Mouse (Mus musculus) B cell, adult 2 months (primary cell): ENCODE data around the gene Dbh.
A peak's percentile ranks its signal among the peaks of the same experiment; 100 is the strongest.

Experiments
- DNase-seq, 2 experiments: peaks; one replicate each; pipeline ENCODE4 v3.0.0; 2022

The Dbh gene

DNA sequence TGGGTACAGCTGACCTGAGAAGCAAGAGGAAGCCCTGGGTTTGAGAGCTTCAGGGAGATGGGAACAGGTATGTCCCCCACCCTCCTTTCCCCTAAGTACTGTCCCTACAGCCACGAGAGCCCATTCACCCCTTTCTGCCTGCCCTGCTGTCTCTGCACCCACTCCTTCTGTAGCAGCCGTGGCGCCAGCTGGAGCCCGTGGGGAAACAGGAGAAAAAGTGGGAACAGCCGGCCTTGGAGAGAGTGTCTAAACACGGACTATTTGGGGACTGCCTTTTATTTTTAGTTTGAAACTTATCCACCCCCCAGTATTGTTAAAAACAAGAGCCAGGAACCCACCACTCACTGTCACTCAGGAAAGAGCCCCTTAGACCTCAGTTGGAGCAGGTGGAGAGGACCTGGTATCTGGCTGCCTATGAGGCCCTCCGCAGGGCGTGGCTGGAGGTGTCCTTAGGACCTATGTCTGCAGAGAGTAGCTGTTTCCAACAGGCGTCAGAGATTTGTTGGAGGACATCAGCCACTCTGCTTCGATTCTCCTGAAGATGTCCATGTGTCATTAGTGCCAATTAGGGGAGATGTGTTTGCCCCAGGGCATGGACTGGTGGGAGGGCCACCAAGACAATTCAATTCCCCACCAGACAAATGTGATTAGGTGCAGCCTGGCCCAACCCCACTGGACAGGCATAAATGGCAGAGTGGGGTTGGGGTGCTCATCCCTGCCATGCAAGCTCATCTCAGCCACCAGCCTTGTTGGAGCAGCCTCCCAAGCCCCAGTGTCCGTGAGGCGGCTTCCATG, at the start of gene Dbh:
Dbh (plus strand) TSS at position 438 of the 795 bp plus-strand sequence.
- DNase-seq = no peak

DNA sequence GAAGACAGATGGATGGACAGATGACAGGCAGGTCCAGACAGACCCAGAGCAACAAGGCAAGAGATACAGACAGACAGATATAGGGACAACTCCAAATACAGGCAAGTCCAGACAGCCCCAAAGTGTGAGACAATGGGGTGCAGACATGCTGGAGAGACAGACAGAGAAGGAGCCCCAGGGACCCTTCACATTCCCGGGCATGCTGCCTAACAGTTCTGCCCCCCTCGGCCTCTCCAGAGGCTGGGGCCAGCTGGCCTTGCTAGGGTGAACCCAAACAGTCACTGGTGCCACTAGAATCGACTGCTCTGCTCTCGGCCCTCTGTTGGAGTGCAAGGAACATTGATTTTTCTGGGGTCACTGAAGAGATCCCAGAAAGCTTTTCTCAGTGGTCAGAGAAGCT, 46.6 kb upstream of the Dbh start:
- DNase-seq = no peak

DNA sequence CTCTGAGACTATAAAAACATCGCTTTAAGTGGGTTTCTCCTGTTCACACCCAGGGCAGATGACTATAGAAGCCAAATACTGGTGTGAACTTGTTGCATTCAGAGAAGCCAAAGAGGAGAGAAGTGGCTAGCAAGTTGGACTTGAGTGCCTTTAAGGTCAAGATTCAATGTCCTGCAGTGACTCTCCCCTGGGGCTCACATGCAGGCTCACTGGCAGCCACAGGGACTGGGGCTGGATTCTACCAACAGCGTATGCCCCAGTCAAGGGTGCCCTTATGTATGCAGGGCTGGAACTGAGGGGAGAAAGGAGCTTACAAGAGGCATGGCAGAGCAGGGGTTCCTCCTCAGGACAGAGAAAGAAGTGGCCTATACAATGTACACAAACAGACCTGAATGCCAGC, 45.3 kb upstream of the Dbh start:
- DNase-seq = no peak

DNA sequence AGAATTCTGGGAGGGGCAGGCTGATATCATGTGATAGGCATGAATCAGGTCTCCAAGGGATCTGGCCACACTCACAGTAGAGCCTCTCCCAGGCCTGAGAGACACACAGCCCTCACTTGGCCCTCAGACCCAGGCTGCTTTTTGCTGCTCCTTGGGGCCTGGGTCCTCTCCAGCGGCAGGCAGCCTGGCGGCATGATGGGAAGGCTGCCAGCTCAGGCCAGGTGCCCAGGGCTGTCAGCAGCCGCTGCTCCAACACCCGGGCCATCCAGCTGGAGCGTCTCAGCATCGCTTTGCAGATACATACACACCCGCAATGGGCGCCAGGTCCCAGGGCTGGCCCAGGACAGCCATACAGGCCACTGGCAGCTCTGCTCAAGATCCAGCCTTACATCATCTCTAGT, 44.8 kb upstream of the Dbh start:
- no peak for DNase-seq

DNA sequence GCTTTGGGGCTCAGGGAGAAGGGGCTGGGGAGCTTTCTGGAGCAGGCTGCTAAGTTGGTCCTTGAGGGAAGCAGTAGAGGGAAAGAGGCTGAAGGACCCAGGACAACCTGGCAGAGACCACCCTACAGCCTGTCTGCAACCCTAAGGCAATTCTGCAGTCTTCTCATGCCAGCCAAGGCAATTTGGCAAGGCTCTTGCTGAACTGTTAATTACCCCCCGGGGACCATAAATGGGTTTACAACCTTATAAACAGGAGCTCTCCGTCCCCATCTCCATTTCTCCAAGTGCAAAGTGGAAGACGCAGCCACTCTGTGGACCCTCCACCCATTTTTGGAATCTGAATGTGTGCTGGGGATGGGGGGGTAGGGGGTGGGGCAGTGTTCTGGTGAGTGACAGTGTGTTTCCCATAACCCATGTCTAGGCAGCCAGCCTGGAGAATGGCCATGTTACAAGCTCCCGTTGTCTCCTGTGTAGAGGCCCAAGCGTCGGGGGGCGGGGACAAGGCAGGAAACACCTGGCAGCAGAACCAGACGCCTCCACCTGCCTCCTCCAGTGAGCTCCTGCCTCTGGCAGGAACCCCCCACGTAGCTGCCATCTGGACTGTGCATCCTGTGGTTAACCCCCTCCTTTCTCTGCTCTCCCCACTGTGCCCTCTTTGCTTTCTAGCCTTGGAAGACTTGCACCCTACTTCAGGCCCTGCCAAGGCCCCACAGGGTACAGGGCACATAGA, 43.2 kb upstream of the Dbh start:
- DNase-seq = peak; percentile 82 to 86

DNA sequence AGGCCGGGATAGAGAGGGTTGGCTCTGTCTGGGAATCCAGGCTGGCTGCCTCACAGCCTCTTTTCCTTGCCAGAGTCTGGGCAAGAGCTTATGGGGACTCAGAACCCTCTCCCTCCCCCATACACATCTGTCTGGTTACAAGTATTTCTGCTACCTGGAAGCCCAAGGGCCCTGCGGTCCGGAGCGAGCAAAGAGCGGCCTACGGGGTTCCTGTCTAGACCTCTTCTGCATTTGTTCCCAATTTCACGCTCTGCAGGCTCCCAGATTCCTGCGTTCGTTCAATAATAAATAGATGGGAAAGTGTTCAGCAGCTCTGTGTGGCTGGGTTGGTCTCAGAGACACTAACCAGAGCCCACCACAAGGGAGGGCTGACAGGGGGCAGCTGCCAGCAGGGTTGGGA, 42.5 kb upstream of the Dbh start:
- DNase-seq = peak; percentile 21 to 24

DNA sequence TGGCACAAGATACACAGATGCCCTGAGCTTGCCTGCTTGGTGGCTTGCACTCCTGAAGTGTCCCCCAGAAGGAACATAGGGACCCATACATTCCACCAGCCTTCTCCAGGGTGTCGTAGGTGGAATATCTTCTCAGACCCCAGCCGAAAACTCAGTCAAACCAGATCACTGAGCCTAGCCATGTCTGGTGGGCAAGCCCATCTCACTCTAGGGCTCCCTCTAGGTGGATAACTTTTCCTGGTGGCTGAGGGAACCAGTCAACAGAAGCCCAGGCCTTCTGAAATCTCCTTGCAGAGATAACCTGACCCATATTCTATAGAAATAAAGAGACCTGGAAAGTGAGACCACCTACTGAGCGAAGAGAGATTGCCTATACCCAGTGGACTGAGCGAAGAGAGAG, 41.9 kb upstream of the Dbh start:
- DNase-seq = no peak

DNA sequence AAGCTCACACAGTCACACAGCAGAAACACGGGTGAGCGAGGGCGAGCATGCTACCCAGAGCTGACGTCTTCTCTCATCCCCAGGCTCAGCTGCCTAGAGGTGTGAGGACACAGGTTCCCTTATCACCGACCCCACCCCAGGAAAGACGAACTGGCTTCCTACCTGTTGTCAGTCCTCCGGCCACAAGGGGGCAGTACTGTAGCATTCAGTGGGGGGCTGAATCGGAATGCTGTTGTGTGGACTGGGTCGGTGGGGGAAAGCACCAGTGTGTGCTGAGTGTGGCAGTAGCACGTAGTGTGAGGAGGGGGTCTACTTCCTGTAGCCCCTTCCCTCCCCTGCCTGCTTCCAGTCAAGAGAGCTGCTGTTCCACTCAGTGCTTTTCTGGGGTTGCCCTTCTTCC, 39.1 kb upstream of the Dbh start:
- peak; percentile 85 to 86 for DNase-seq

DNA sequence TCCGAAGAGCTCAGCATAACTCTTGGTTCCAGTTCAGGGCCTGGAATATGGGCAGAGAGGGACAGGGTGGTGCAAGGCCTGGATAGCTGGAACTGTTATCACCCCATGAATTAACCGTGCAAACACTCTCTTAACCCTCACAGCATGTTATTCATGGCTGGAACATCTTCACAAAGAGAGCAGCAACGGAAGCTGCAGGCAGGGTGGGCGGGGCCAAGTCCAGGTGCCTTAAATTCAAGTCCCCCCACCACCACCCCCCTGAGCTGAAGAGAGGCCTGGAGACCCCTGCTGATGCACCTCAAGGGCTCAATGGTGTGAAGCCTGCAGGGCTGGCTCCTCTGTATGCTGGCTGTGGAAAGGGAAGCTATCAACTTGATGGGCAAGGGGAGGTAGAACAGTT, 38.5 kb upstream of the Dbh start:
- DNase-seq = no peak

DNA sequence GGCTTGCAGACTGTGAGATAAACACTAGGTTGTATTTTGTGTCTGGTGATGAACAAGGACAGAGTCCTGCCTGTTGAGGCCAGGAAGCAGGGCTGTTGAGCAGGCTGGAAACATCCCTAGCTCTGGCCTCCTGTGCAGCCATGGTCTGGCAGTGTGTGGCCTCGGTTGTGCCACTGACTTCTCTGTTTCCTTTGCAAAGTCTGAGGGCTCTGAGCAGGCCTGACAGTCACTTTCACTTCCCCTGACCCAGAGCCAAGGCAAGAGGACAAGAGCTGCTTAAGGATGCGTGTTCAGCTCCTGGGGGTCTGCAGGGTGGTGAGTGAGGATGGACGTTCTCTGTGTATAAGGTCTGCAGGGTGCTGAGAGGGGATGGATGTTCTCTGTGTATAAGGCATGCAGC, 36.0 kb upstream of the Dbh start:
- DNase-seq = peak; percentile 26 to 27

DNA sequence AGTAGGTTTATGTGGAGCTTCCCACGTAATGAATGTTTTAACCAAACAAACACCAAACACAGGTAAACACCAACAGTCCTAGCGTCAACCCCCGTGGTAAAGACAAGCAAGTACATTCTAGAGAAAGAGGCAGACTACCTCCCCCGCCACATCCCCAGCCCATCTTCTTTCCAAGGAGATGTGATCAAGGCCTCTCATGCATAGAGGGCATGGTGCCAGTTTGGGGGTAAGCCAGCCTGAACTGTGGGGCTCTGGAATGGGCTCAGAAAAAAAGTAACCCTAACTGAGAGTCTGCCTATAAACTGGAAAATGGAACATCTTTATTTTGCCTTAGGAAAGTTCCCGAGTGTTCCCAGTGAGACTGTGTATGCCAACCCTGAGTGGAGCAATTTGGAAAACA, 29.1 kb upstream of the Dbh start:
- DNase-seq = no peak

DNA sequence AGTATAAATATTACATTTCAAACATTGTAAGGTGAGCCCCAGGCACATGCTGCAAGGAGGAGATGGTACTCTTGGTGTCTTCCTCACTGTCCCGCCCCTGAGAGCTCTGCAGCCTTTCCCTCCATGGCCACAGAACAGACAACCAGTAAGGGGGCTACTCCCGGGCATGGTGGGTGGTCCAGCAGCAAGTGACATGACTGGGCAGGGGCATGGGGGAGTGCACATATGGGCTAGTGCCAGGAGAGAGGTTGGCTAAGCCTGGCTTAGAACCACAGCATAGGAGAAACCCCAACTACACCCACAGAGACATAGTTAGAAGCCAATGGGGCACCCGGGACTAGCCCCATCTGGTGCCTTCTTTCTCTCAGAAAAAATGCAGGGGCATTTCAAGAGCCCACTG, 28.7 kb upstream of the Dbh start:
- DNase-seq = no peak

DNA sequence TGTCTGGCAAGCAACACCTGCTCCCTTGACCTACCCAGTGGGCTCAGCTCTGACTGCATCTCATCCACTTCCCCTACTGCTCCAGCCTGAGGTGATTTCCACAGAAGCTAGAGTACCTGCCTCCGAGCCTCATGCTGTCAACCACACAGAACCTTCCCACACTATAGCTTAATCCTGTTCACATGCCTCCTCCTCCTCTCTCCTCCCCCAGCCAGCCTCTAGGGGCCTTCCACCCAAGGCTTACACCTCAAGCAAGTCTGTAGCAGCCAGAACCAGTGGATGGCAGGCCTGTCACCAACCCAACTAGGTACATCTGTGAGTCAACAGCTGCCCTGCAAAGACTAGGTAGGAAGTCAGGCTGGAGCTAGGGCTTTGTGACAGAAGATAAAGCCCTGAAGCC, 28.2 kb upstream of the Dbh start:
- DNase-seq = no peak

DNA sequence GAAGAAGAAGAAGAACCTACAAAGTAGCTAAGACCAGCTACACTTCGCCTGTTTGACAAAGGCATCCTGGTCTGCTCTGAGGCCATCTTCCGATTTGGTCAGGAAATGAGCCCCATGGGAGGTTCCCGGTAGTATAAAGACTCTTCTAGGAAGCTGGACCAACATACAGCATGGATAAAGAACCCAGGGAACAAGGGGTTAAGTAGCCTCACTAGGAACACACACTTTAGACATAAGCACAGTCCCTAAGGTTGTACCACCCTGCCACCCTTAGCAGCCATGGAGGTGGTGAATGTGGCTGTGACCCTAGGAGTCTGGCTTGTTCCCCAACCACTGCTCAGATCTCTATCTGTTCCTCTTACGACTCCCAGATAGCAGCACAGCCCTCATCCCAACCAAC, 26.7 kb upstream of the Dbh start:
- no peak for DNase-seq

DNA sequence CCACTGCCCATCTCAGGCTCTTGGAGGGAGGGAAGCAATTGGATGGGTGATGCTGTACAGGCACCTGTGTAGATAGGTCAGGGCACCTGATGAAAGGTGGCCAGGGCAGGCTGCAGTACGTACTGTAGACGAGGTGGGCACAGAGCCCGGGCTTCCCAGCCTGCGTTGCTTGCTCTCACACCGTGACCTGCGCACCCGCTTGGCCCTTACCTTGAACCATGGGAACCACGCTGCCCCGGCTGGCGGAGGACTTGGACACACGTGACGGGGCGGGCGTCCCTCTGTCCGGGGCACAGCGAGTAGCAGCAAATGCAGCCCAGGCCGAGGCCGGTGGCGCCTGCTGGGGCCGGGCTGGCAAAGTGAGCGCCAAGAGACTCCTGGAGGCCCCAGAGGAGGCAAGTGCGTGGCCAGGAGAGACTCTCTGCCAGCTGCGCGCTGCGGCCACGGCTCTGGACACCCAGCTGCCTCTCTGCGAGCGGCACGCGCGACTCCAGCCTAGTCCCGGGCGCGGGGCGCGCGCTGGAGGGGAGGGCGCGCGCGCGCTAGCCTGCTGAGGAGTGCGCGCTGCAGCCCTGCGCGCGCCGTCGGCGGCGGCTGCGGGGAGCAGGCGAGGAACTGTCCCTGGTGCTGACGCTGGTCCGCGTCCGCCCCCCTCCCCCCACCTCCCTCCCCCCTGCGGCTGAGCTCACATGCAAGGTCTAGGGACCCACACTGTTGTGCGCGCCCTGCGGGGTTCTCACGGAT, 22.9 kb upstream of the Dbh start, which contains the start of gene Fam163b:
Fam163b (minus strand) TSS at position 542 of the 744 bp plus-strand sequence.
- DNase-seq = peak; percentile 24 to 31

DNA sequence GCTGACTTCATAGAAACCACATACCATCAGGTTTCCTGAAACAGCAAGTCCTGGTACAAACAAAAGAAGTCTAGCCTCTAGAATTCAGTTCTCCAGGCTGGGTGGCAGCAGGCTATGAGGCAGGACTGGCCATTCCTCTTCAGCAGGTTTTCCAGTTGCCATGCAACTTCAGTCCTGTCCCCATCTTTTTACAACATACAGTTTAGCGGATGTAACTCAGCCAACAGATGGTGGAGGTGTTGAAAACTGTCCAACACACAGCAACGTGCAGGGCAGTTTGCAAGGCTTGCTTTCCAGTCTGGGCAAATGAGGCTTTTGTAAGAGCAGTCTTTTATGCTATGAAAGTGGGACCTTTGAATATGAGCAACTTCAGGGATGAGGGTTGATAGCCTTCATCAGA, 20.1 kb upstream of the Dbh start:
- no peak for DNase-seq

DNA sequence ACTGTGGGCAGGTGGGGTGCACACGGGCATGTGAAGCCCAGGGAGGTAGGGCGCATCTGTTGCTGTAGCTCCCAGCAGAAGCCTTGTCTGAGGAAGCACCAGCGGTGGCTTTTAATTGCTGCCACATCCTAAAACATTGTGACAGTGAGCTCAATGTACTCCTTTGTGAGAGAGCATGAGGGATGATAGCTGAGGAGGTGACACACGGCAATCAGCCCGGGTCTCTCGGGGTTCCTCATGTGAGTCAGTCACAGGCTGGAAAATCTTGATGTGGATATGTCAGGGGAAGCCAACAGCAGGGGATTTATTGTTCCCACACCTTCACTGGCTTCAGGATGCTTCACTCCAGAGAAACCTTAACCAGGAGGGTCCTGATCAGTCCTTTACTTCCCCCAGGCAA, 18.2 kb upstream of the Dbh start:
- DNase-seq = no peak

DNA sequence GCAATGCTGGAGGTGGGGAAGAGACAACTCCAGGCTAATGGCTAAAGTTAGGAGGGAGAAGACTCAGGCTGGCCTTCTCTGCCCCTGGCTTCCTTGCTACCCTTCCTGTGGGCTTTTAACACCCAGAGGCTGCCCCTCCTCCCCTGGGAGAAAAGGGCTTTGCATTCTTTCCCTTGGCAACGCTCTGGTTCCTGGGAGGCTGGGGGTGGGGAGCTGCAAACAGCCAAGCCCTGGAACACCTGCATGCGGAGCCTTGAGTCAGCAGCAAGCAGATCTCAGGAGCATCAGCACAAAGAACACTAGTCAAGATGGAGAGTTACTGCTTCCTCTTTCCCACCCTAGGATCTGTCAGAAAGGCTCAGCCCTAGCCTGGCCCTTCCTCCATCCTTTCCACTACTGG, 15.6 kb upstream of the Dbh start:
- no peak for DNase-seq

DNA sequence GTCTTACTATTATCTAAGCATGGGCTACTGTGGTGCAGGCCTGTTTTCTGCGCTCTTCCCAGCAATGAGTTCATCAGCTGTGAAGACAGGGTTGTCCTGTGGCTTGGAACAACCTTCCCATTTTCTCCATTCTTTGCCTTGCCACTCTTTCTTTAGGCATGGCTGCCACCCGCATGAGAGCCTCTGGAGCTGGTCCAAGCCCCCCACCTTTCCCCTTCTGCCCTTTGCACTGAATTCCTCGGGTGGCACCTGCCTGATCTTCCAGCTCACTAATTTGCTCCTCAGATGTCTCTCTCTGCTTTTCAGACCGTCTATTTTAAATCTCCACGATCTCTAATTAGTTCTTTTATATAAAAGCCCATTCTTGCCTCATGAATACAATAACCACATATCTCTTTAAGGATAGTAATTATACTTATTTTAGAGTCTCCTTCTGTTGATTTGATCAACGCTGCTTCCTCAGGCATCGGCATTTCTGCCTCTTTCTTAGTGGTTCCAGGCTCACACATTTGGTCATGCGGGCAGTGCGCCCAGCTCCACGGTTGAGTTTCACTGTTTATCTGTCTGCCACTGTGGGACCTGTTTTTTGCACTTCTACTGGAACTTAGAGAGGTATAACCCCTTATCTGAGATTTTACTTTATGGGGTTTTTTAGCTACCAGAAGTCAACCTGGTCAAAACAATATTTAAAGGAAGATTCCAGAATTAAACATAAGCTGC, 10.4 kb upstream of the Dbh start:
- DNase-seq = no peak

DNA sequence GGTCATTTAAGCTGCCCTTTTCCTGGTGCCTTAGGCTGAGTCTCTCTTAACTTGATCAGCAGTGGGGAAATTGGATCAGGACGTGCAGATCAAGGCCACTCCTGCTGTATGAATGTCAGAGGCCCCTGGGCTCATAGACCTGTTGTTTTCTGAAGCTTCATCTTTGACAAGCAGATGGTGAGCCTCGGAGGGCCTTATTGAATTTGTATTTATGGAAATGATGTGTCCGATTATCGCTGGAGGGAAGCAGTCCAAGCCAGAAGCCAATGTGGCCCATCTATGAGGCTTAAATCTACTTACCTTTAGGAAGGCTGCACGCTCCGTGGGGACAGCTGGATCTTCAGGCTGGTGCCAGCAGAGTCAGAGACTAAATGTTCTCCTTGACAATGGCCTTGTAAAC, 8.4 kb upstream of the Dbh start:
- no peak for DNase-seq

DNA sequence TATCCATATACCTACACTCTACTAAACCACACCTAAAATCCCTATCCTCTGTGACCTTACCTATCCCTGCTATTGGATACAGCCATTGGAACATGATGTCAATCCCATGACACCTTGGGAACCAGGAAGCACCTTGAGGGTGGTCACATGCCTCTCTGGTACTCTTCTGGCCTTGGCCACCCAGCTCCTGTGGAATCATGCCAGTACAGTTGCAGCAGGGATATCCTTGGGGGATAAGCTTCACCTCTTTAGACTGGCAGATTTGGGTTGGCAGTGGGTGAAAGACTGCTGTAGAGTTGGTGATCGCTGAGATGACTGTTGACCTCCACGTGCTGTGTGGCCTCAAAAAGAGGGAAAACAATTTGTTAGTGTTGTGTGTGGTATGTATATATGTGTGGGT, 3.5 kb upstream of the Dbh start:
- no peak for DNase-seq

DNA sequence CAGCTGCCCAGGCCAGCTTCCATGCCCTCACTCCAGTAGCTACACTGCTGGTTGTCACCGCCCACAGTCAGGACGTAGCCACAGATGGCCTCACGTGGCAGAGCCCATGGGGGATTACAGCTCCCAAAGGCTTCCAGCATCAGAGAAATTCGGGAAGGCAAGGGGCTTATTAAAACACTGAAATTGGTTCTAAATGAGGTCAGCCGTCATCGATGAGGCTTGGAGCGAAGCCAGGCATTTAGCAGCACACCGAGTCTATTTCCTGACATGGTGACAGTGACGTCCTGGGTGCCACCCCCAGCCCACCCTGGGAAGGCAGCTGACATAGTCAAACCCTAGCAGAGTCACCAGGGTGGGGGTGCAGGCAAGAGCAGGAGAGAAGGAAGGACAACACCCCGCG, 2.4 kb upstream of the Dbh start:
- no peak for DNase-seq

DNA sequence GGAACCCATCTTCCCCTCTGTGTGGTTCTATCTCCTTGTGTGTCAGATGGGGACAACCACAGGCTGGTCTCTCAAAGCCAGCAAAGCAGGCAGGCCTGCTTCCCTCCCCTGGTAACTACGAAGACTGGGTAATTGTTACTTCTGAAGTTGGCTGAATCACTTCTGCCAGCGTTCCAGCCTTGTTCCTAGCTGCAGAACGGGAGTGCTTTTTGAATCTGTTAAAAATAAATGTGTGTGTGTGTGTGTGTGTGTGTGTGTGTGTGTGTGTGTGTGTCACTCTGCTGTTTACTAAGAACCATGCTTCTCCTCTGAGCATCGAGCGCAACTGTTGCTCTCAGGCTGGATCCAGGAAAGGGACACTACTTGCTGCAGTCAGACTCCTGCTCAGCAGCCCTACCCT, 1.2 kb upstream of the Dbh start:
- no peak for DNase-seq
